Mouse (Mus musculus) spleen, postnatal 36 days (tissue): ENCODE measurements around the gene Rad9a.

Experiments
- DNase-seq, 2 experiments: peaks; one replicate each; pipeline ENCODE4 v3.0.0; 2022; ENCODE audit warnings: low spot score in 2 of 2, mixed read lengths in 1 of 2

Rad9a gene

GRCm38 (mm10) chr19:4193129-4193528 lies 8.3 kb downstream of the Rad9a start:
- no peak for DNase-seq

DNA sequence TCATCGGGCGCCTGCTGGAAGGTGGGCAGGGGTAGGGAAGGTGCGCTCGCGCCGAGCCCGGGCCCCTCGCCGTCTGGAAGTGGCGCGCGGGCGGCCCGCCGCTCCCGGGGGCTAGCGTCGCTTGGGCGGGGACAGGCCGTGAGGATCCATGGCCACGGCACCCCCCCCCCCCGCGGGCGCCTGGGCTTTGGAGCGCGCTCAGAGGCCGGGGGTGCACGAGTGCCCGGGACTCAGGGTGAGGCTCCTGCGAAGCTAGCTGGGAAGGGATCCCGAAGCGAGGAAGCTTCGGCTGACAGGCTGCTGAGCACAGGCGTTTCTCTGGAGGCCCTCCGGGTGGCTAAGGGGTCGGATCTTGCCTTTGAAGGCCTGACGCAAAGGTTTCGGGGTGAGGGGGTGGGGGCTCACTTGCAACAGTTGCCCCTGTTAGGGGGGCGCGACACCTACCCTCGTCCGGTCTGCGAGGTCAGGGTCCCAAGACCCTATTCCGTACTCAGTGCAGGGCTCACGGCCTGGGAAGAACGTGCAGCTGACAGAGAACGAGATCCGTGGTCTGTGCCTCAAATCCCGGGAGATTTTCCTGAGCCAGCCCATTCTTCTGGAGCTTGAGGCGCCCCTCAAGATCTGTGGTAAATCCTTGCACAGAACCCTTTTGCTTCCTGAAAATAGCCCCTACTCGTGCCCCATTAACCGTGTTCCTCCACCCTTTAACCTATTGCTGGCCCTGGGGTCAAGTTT lies 9.0 kb downstream of the Rad9a start:
- no peak for DNase-seq

- DNase-seq = peak; percentile 96 to 97
Observed at GRCm38 (mm10) chr19:4191528-4192250, 9.8 kb downstream of the Rad9a start, which contains the start of gene Ppp1ca. Gene Ppp1ca, plus strand, starts transcription at chr19:4192065.

DNA sequence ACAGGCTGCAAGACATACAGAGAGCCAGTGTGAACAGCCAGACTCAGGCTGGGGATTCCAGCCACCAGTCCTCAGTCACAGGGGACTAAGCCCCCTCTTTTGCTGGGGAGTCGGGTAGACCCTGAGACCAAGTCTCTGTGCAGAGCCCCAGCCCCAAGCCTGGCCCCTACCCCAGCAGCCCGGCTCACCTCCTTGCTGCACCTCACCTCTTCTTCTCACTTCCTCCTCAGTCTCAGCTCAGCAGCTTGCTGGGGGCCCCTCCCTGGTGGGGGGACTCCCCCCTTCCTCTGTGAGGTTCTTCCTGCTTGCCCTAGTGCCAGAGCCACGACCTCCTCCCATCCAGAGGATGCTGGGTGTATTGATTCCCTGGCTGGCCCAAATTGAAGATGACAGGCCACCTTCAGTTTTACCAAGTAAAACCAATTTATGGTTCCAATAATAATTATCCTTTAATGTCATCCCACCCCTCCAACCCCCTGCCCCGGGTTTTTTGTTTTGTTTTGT lies 10.6 kb downstream of the Rad9a start, which contains the start of gene Tbc1d10c:
Gene Tbc1d10c, minus strand, starts transcription at position 454 of the 504 bp plus-strand sequence.
- peak; percentile 93 to 95 for DNase-seq

DNA sequence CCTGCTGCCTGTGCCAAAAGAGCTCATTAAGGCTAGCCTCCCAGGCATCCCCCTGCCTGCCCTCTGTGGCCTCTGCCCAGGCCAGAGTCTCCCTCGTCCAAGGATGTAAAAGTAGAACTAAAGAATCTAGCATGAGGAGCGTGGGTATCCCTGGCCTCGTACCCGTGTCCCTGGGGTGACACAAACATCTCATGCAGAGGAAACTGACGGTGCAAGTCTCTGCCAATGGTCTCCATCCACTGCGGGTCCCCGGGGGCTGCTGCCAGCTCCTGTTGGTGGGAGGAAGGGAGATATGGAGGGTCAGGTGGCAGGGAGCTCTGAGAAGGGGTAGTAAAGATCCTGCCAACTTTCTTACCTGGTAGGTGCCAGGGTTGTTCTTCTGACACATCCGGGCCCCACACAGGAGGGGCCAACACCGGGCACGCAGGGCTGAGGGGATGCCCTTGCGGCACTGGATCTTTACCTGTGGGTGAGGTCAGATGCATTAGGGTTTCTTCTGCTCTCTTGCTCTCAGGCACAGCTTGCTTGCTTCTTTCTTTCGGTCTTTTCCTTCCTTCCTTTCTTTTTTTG lies 12.3 kb downstream of the Rad9a start:
- no peak for DNase-seq

DNA sequence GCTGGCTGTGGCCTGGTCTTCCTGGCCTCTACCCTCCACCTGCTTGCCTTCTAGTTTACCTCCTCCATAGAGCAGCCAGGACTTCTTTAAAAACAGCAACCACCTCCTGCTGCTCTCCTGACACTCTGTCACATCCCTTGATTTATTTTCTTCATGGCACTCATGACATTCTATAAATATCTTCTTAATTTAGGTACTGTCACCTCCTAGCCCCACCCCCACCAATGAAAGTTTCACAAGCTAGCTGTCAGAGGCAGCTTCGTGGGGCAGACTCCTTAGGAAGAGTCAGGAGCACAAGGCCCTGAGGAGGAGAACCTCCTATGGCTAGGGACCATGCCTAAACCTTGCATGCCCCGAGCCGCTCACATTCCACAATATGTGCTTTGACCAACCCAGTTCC lies 14.2 kb downstream of the Rad9a start:
- DNase-seq = no peak

- peak; percentile 85 for DNase-seq
Observed at GRCm38 (mm10) chr19:4184976-4185975, 16.2 kb downstream of the Rad9a start.

GRCm38 (mm10) chr19:4183689-4184088 lies 17.8 kb downstream of the Rad9a start:
- no peak for DNase-seq

- peak; percentile 84 to 85 for DNase-seq
Observed at GRCm38 (mm10) chr19:4181892-4182291, 19.6 kb downstream of the Rad9a start.

GRCm38 (mm10) chr19:4180411-4180810 lies 21.1 kb downstream of the Rad9a start:
- no peak for DNase-seq

GRCm38 (mm10) chr19:4175368-4175947 lies 26.0 kb downstream of the Rad9a start, which contains the start of gene Carns1:
Gene Carns1, minus strand, starts transcription at chr19:4175479.
- no peak for DNase-seq

GRCm38 (mm10) chr19:4172925-4173324 lies 28.5 kb downstream of the Rad9a start:
- no peak for DNase-seq

- no peak for DNase-seq
Observed at GRCm38 (mm10) chr19:4171393-4172290, 29.8 kb downstream of the Rad9a start.

GRCm38 (mm10) chr19:4170723-4171392 lies 30.6 kb downstream of the Rad9a start:
- no peak for DNase-seq

GRCm38 (mm10) chr19:4169810-4170209 lies 31.7 kb downstream of the Rad9a start:
- no peak for DNase-seq

GRCm38 (mm10) chr19:4169378-4169784 lies 32.1 kb downstream of the Rad9a start:
- DNase-seq = peak; percentile 99

DNA sequence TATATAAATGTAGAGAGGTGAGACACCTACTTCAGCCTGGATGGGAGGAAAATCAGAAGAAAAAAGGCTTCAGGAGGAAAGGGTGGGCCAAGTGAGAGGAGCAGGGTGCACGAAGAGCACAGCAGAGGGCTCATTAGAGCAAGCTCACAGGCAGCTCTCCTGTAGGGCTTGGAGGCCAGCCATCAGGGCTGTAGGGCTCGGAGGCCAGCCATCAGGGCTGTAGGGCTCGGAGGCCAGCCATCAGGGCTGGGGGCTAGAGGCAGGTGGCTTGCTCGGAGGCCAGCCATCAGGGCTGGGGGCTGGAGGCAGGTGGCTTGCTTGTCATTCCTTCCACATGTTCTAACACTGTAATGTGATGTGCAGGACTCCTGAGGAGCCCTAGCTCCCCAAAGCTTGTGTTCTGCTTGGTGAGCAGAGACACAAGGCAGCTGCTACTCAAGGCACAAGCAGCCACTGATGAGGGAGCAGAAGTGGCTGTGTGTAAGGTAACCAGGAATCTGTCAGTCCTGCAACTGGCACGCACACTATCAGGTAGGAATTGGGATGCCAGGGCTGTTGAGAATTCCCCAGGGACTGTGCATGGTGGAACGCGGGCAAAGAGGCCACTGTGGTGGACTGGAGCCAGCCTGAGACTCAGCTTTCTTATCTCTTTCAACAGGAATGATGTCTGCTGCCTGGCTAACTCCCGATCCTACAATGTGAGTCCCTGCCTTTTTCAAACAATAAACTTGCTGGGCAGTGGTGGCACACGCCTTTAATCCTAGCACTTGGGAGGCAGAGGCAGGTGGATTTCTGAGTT lies 34.6 kb downstream of the Rad9a start:
- no peak for DNase-seq

- DNase-seq = no peak
Observed at GRCm38 (mm10) chr19:4164721-4165120, 36.7 kb downstream of the Rad9a start.
